Mouse (Mus musculus): ENCODE measurements around the gene Ubash3b. TPM values are rescaled to one million over a fixed set of nuclear protein-coding genes. Genes with fewer than 3 reads are reported as not detected.
A peak's percentile ranks its signal among the peaks of the same experiment; 100 is the strongest.

Ubash3b gene
- polyA plus RNA-seq, 1 experiment from 2014 or later, result 10.3 TPM

- Histone ChIP-seq H3K79me2 (ENCODE audit: inconsistent target) (peaks cover 80% of the 10 kb centered on the region), H3K27ac (no peak overlapping the region), H3K4me3 (ENCODE audit: inconsistent target) (no peak overlapping the region), H3K36me3 (ENCODE audit: inconsistent target) (no peaks in the 10 kb centered on the region)
- WGBS (ENCODE audit: missing documents), result 85% methylated on average over 14 of the region's 14 CpGs
Measured at GRCm38 (mm10) chr9:41079428-41080155, 81.9 kb downstream of the Ubash3b start.

GRCm38 (mm10) chr9:41078198-41078597 is 83.3 kb downstream of the Ubash3b start:
- Histone ChIP-seq H3K27ac (no peak overlapping the region), H3K4me3 (ENCODE audit: inconsistent target) (no peak overlapping the region), H3K79me2 (ENCODE audit: inconsistent target) (peaks cover 84% of the 10 kb centered on the region), H3K36me3 (ENCODE audit: inconsistent target) (no peaks in the 10 kb centered on the region)
- 55% methylated on average over 4 of the region's 4 CpGs for WGBS (ENCODE audit: missing documents)

GRCm38 (mm10) chr9:41076150-41076549 is 85.3 kb downstream of the Ubash3b start:
- H3K27ac ChIP-seq, result no peak overlapping the region
- no peaks in the 10 kb centered on the region for H3K36me3 ChIP-seq (ENCODE audit: inconsistent target)
- 94% methylated on average over 4 of the region's 4 CpGs for WGBS (ENCODE audit: missing documents)
- H3K4me3 ChIP-seq (ENCODE audit: inconsistent target), result no peak overlapping the region
- H3K79me2 ChIP-seq (ENCODE audit: inconsistent target), result peaks cover 66% of the 10 kb centered on the region

GRCm38 (mm10) chr9:41075528-41075927 is 86.0 kb downstream of the Ubash3b start:
- 90% methylated on average over 5 of the region's 5 CpGs for WGBS (ENCODE audit: missing documents)
- Histone ChIP-seq H3K27ac (no peak overlapping the region), H3K79me2 (ENCODE audit: inconsistent target) (peaks cover 62% of the 10 kb centered on the region), H3K36me3 (ENCODE audit: inconsistent target) (no peaks in the 10 kb centered on the region), H3K4me3 (ENCODE audit: inconsistent target) (no peak overlapping the region)

GRCm38 (mm10) chr9:41073196-41074009 is 88.1 kb downstream of the Ubash3b start:
- WGBS (ENCODE audit: missing documents), result 9% methylated on average over 19 of the region's 19 CpGs
- peak overlapping the region; percentile 5; the same call in 1 of the 2 replicates for H3K4me3 ChIP-seq (ENCODE audit: inconsistent target)
- peaks cover 55% of the 10 kb centered on the region for H3K79me2 ChIP-seq (ENCODE audit: inconsistent target)
- peak overlapping the region; percentile 71 for H3K27ac ChIP-seq
- H3K36me3 ChIP-seq (ENCODE audit: inconsistent target), result no peaks in the 10 kb centered on the region

- 16% methylated on average over 6 of the region's 6 CpGs for whole genome bisulfite sequencing (ENCODE audit: missing documents)
- no peaks in the 10 kb centered on the region for H3K36me3 ChIP-seq (ENCODE audit: inconsistent target)
- peak overlapping the region; percentile 71 for H3K27ac ChIP-seq
- peaks cover 49% of the 10 kb centered on the region for H3K79me2 ChIP-seq (ENCODE audit: inconsistent target)
- H3K4me3 ChIP-seq (ENCODE audit: inconsistent target), result no peak overlapping the region
Measured at GRCm38 (mm10) chr9:41072786-41073185, 88.7 kb downstream of the Ubash3b start.

GRCm38 (mm10) chr9:41071906-41072511 is 89.5 kb downstream of the Ubash3b start:
- H3K79me2 ChIP-seq (ENCODE audit: inconsistent target), result peaks cover 43% of the 10 kb centered on the region
- peak overlapping the region; percentile 71 for H3K27ac ChIP-seq
- WGBS (ENCODE audit: missing documents), result 26% methylated on average over 3 of the region's 3 CpGs
- no peak overlapping the region for H3K4me3 ChIP-seq (ENCODE audit: inconsistent target)
- no peaks in the 10 kb centered on the region for H3K36me3 ChIP-seq (ENCODE audit: inconsistent target)

- Histone ChIP-seq H3K79me2 (ENCODE audit: inconsistent target) (peaks cover 43% of the 10 kb centered on the region), H3K4me3 (ENCODE audit: inconsistent target) (no peak overlapping the region), H3K27ac (peak overlapping the region; percentile 71), H3K36me3 (ENCODE audit: inconsistent target) (no peaks in the 10 kb centered on the region)
- 0% methylated on average over 4 of the region's 5 CpGs for WGBS (ENCODE audit: missing documents)
Measured at GRCm38 (mm10) chr9:41070761-41071181, 90.7 kb downstream of the Ubash3b start.

- H3K27ac ChIP-seq, result no peak overlapping the region
- H3K79me2 ChIP-seq (ENCODE audit: inconsistent target), result peaks cover 40% of the 10 kb centered on the region
- no peaks in the 10 kb centered on the region for H3K36me3 ChIP-seq (ENCODE audit: inconsistent target)
- WGBS (ENCODE audit: missing documents), result 96% methylated on average over 5 of the region's 5 CpGs
- H3K4me3 ChIP-seq (ENCODE audit: inconsistent target), result no peak overlapping the region
Measured at GRCm38 (mm10) chr9:41069509-41069908, 92.0 kb downstream of the Ubash3b start.

- Histone ChIP-seq H3K36me3 (ENCODE audit: inconsistent target) (no peaks in the 10 kb centered on the region), H3K4me3 (ENCODE audit: inconsistent target) (no peak overlapping the region), H3K27ac (no peak overlapping the region), H3K79me2 (ENCODE audit: inconsistent target) (peaks cover 90% of the 10 kb centered on the region)
- WGBS (ENCODE audit: missing documents), result 95% methylated on average over 5 of the region's 5 CpGs
Measured at GRCm38 (mm10) chr9:41061446-41061845, 100.1 kb downstream of the Ubash3b start.

GRCm38 (mm10) chr9:41060617-41061016 is 100.9 kb downstream of the Ubash3b start:
- Histone ChIP-seq H3K4me3 (ENCODE audit: inconsistent target) (no peak overlapping the region), H3K27ac (no peak overlapping the region), H3K79me2 (ENCODE audit: inconsistent target) (peaks cover 86% of the 10 kb centered on the region), H3K36me3 (ENCODE audit: inconsistent target) (no peaks in the 10 kb centered on the region)
- WGBS (ENCODE audit: missing documents), result 94% methylated on average over 6 of the region's 6 CpGs

GRCm38 (mm10) chr9:41058765-41059535 is 102.5 kb downstream of the Ubash3b start:
- WGBS (ENCODE audit: missing documents), result 33% methylated on average over 7 of the region's 8 CpGs
- Histone ChIP-seq H3K79me2 (ENCODE audit: inconsistent target) (peaks cover 90% of the 10 kb centered on the region), H3K36me3 (ENCODE audit: inconsistent target) (no peaks in the 10 kb centered on the region), H3K27ac (peak overlapping the region; percentile 32), H3K4me3 (ENCODE audit: inconsistent target) (no peak overlapping the region)

- Histone ChIP-seq H3K4me3 (ENCODE audit: inconsistent target) (no peak overlapping the region), H3K27ac (no peak overlapping the region), H3K79me2 (ENCODE audit: inconsistent target) (peaks cover 56% of the 10 kb centered on the region), H3K36me3 (ENCODE audit: inconsistent target) (no peaks in the 10 kb centered on the region)
- 94% methylated on average over 9 of the region's 9 CpGs for WGBS (ENCODE audit: missing documents)
Measured at GRCm38 (mm10) chr9:41054166-41054565, 107.3 kb downstream of the Ubash3b start.

GRCm38 (mm10) chr9:41053478-41053877 is 108.0 kb downstream of the Ubash3b start:
- Histone ChIP-seq H3K36me3 (ENCODE audit: inconsistent target) (no peaks in the 10 kb centered on the region), H3K79me2 (ENCODE audit: inconsistent target) (peaks cover 55% of the 10 kb centered on the region), H3K27ac (no peak overlapping the region), H3K4me3 (ENCODE audit: inconsistent target) (no peak overlapping the region)
- WGBS (ENCODE audit: missing documents), result 95% methylated on average over 4 of the region's 4 CpGs

All from macrophage (primary cell).